In the genomic region with DNA sequence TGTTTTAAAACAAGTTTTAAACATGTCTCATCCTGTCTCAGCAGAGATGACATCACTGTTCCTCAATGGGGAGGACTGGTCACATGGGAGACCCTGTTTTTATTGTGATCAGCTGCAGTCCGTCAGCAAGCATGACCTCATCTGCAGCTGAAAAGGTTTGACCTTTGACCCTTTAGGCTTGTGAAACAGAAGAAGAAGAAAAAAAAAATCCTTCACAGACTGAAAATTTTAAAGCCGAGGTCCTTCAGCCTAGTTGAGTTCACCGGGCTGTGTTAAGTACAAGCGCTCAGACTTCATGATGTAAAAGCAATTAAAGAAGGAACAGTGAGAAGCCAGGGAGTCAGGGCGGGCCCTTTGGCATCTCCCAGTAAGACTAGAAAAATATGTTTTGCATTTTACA, we compare ENCODE assay signal across 9 mouse cellular contexts.
A peak's percentile ranks its signal among the peaks of the same experiment; 100 is the strongest.
DNase-seq lines count a peak whose midpoint lies in the region; ATAC-seq and TF ChIP-seq lines count a peak whose summit lies in the region.
"Had no signal": no experiment of that assay in that cellular context is flagged by ENCODE, and none has a peak within 500 bp of the region (broad histone marks: within the 10 kb centered on the region; RNA-seq: fewer than 3 reads in every experiment).

No protein-coding gene starts in this region.

- DNase-seq in kidney, adult 2 months = peak; percentile 51
- DNase-seq in adipocyte (ENCODE audit: low spot score) = peak; percentile 68
- peak; percentile 57 for DNase-seq in heart, adult 8-10 months (ENCODE audit: low spot score)
- DNase-seq in cerebellum, adult 18-20 months = no peak
- no peak for DNase-seq in hindbrain, postnatal 0 days (ENCODE audit: low spot score)

- no peak overlapping the region for H3K4me2 ChIP-seq in kidney, embryonic 16.5 days (replicated peaks; ENCODE audit: low read depth, low read length)
- no peak overlapping the region for H3K4me2 ChIP-seq in lung, embryonic 15.5 days
- H3K4me2 ChIP-seq in hindbrain, postnatal 0 days (ENCODE audit: low read depth, low read length) = no peak overlapping the region

- TF ChIP-seq CTCF in kidney, adult 2 months (conservative IDR thresholded peaks at IDR 0.05; ENCODE audit: insufficient read depth, insufficient read length, low read depth, low read length) = no peak
- no peak for TF ChIP-seq CTCF in hindbrain, postnatal 0 days (IDR thresholded peaks at IDR 0.05; ENCODE audit: low read depth)

- TF ChIP-seq POLR2A in kidney, adult 2 months (IDR thresholded peaks at IDR 0.05; ENCODE audit: low read depth, low read length) = no peak

- ATAC-seq in kidney, embryonic 16.5 days (ENCODE audit: low FRiP score, low TSS enrichment) = no peak
- ATAC-seq in lung, embryonic 15.5 days (ENCODE audit: borderline replicate concordance, extremely low read depth, low FRiP score, low TSS enrichment) = peak; percentile 69; the same call in 1 of the 2 replicates
- ATAC-seq in megakaryocyte-erythroid progenitor cell, adult 5-6 weeks (replicated peaks; ENCODE audit: low FRiP score, low TSS enrichment, poor library complexity, severe bottlenecking) = no peak
- ATAC-seq in hindbrain, postnatal 0 days = no peak

- H3K27me3 ChIP-seq in kidney, adult 2 months (replicated peaks; ENCODE audit: control insufficient read depth, insufficient read depth, low read length) = no peaks in the 10 kb centered on the region
- 0 out of 2 replicates have a peak, but pooled peaks cover 2% of the 10 kb centered on the region for H3K27me3 ChIP-seq in kidney, embryonic 16.5 days (ENCODE audit: insufficient read depth, low read length)
- no peaks in the 10 kb centered on the region for H3K27me3 ChIP-seq in lung, embryonic 15.5 days
- no peaks in the 10 kb centered on the region for H3K27me3 ChIP-seq in hindbrain, postnatal 0 days (ENCODE audit: insufficient read depth, low read length)

- H3K36me3 ChIP-seq in kidney, adult 2 months (ENCODE audit: control insufficient read depth, insufficient read depth, low read length) = no peaks in the 10 kb centered on the region
- no peaks in the 10 kb centered on the region for H3K36me3 ChIP-seq in kidney, embryonic 16.5 days (ENCODE audit: insufficient read depth, low read length)
- H3K36me3 ChIP-seq in lung, embryonic 15.5 days = no peaks in the 10 kb centered on the region
- H3K36me3 ChIP-seq in hindbrain, postnatal 0 days (ENCODE audit: insufficient read depth, low read length) = no peaks in the 10 kb centered on the region

- no peak overlapping the region for H3K4me3 ChIP-seq in kidney, adult 2 months (ENCODE audit: insufficient read depth, low read depth, low read length)
- no peak overlapping the region for H3K4me3 ChIP-seq in kidney, embryonic 16.5 days (ENCODE audit: low read length)
- H3K4me3 ChIP-seq in lung, embryonic 15.5 days = no peak overlapping the region
- H3K4me3 ChIP-seq in hindbrain, postnatal 0 days (ENCODE audit: low read length) = no peak overlapping the region

- WGBS in kidney, adult 2 months = 41% methylated on average over 5 of the region's 5 CpGs
- 23% methylated on average over 5 of the region's 5 CpGs for WGBS in kidney, embryonic 16.5 days
- WGBS in lung, embryonic 15.5 days = 29% methylated on average over 5 of the region's 5 CpGs
- 24% methylated on average over 5 of the region's 5 CpGs for WGBS in hindbrain, postnatal 0 days

- no peaks in the 10 kb centered on the region for H3K9me3 ChIP-seq in kidney, embryonic 16.5 days (ENCODE audit: low read length)
- H3K9me3 ChIP-seq in lung, embryonic 15.5 days = no peaks in the 10 kb centered on the region
- H3K9me3 ChIP-seq in hindbrain, postnatal 0 days (ENCODE audit: low read length) = no peaks in the 10 kb centered on the region

- H3K9ac ChIP-seq in kidney, embryonic 16.5 days (replicated peaks; ENCODE audit: low read length) = no peak overlapping the region
- H3K9ac ChIP-seq in lung, embryonic 15.5 days = no peak overlapping the region
- no peak overlapping the region for H3K9ac ChIP-seq in hindbrain, postnatal 0 days (replicated peaks; ENCODE audit: low read length)
- H3K9ac ChIP-seq: liver, embryonic 14.5 days had no signal

- H3K27ac ChIP-seq in kidney, adult 2 months (ENCODE audit: insufficient read depth, low read depth, low read length) = no peak overlapping the region
- no peak overlapping the region for H3K27ac ChIP-seq in kidney, embryonic 16.5 days (ENCODE audit: low read length)
- no peak overlapping the region for H3K27ac ChIP-seq in lung, embryonic 15.5 days
- H3K27ac ChIP-seq in hindbrain, postnatal 0 days = no peak overlapping the region
- H3K27ac ChIP-seq: liver, embryonic 14.5 days had no signal

- H3K4me1 ChIP-seq in kidney, adult 2 months (ENCODE audit: control insufficient read depth, insufficient read depth, low read length) = no peaks in the 10 kb centered on the region
- H3K4me1 ChIP-seq in kidney, embryonic 16.5 days (ENCODE audit: insufficient read depth, low read length) = peaks cover 3% of the 10 kb centered on the region; the same call in 1 of the 2 replicates
- no peaks in the 10 kb centered on the region for H3K4me1 ChIP-seq in lung, embryonic 15.5 days
- H3K4me1 ChIP-seq in hindbrain, postnatal 0 days (ENCODE audit: insufficient read depth, low read length) = no peaks in the 10 kb centered on the region

Comparison
In these comparisons a context has a peak if more than half of its experiments do, and no peak if none do; other contexts are left out.
1. DNase-seq: peak in kidney, adult 2 months (single experiment), adipocyte (single experiment) and heart, adult 8-10 months (single experiment); none in cerebellum, adult 18-20 months (0 of 2) and hindbrain, postnatal 0 days (single experiment).